ENCODE assay signal across 12 mouse cellular contexts in the genomic region with DNA sequence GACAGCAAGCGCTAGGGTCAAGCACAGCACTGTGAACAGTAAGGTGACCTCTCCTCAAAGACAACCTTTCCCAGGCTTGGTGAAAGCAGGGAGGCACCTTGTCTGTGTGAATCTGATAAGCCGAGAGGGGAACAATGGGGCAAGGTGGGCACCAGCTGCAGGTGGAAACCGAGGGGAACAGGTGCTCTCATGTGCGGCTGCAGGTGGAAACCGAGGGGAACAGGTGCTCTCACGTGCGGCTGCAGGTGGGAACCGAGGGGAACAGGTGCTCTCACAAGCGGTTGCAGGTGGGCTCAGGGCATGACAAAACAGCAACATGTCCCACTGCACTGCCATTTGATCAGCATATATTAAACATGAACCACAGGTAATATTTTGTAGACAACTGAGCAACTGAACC. TPM values are rescaled to one million over a fixed set of nuclear protein-coding genes. Genes with fewer than 3 reads are reported as not detected.
DNase-seq lines count a peak whose midpoint lies in the region; ATAC-seq and TF ChIP-seq lines count a peak whose summit lies in the region.
"Had no signal": no experiment of that assay in that cellular context is flagged by ENCODE, and none has a peak within 500 bp of the region (broad histone marks: within the 10 kb centered on the region; RNA-seq: fewer than 3 reads in every experiment).

No protein-coding gene starts in this region.

- no peak for DNase-seq in heart, postnatal 4 days
- DNase-seq in CH12.LX (ENCODE audit: extremely low read depth): no peak
- no peak for DNase-seq in forebrain, embryonic 11.5 days (ENCODE audit: low spot score)
- no peak for DNase-seq in cerebellum, adult 2 months
- DNase-seq in cerebellum, postnatal 4 days (ENCODE audit: low spot score in 2 of 2): no peak
- no peak for DNase-seq in retina, postnatal 1 day

- no peak overlapping the region for H3K9ac ChIP-seq in heart, embryonic 15.5 days
- peak overlapping the region; percentile 96 for H3K9ac ChIP-seq in CH12.LX (ENCODE audit: insufficient read depth, low read depth)
- no peak overlapping the region; the same call in 1 of the 2 replicates for H3K9ac ChIP-seq in forebrain, embryonic 11.5 days (ENCODE audit: low read length)
- H3K9ac ChIP-seq in liver, embryonic 12.5 days: peak overlapping the region; percentile 85
- H3K9ac ChIP-seq: neural tube, embryonic 12.5 days had no signal

- no peak for TF ChIP-seq RAD21 in CH12.LX (IDR thresholded peaks at IDR 0.05; ENCODE audit: low read depth, low read length)

- H3K79me2 ChIP-seq in CH12.LX (replicated peaks; ENCODE audit: control insufficient read depth, extremely low read depth, insufficient read depth, poor library complexity, severe bottlenecking): peaks cover 93% of the 10 kb centered on the region

- WGBS in heart, embryonic 15.5 days: 86% methylated on average over 9 of the region's 9 CpGs
- WGBS in forebrain, embryonic 11.5 days: 79% methylated on average over 9 of the region's 9 CpGs
- WGBS in liver, embryonic 12.5 days (ENCODE audit: insufficient replicate concordance): 71% methylated on average over 9 of the region's 9 CpGs
- 85% methylated on average over 9 of the region's 9 CpGs for WGBS in cerebellum, adult 2 months

- H3K4me2 ChIP-seq in heart, embryonic 15.5 days: no peak overlapping the region
- H3K4me2 ChIP-seq in CH12.LX (ENCODE audit: insufficient read depth, low read depth, poor library complexity, severe bottlenecking): peak overlapping the region; percentile 78
- H3K4me2 ChIP-seq in forebrain, embryonic 11.5 days (ENCODE audit: low read depth, low read length, severe bottlenecking): no peak overlapping the region; the same call in 1 of the 2 replicates
- peak overlapping the region; percentile 75 for H3K4me2 ChIP-seq in liver, embryonic 12.5 days

- H3K27me3 ChIP-seq in heart, embryonic 15.5 days: no peaks in the 10 kb centered on the region
- no peaks in the 10 kb centered on the region for H3K27me3 ChIP-seq in CH12.LX (replicated peaks)
- no peaks in the 10 kb centered on the region for H3K27me3 ChIP-seq in forebrain, embryonic 11.5 days (ENCODE audit: control insufficient read depth, insufficient read depth, low read length)
- H3K27me3 ChIP-seq in liver, embryonic 12.5 days (replicated peaks): no peaks in the 10 kb centered on the region
- H3K27me3 ChIP-seq in cerebellum, adult 2 months (ENCODE audit: control insufficient read depth, insufficient read depth, low read length): no peaks in the 10 kb centered on the region
- H3K27me3 ChIP-seq: neural tube, embryonic 12.5 days had no signal

- 0 out of 2 replicates have a peak overlapping the region, but pooled peaks have one; percentile 84 for H3K27ac ChIP-seq in heart, embryonic 15.5 days
- H3K27ac ChIP-seq in CH12.LX (ENCODE audit: insufficient read depth, low read depth): peak overlapping the region; percentile 99
- 0 out of 2 replicates have a peak overlapping the region, but pooled peaks have one; percentile 73 for H3K27ac ChIP-seq in forebrain, embryonic 11.5 days (ENCODE audit: low read depth, low read length)
- H3K27ac ChIP-seq in liver, embryonic 12.5 days: peak overlapping the region; percentile 100
- H3K27ac ChIP-seq in cerebellum, adult 2 months (ENCODE audit: insufficient read depth, low read length): no peak overlapping the region

- no peaks in the 10 kb centered on the region for H3K36me3 ChIP-seq in heart, embryonic 15.5 days
- H3K36me3 ChIP-seq in CH12.LX (replicated peaks in 1 of 2; ENCODE audit: control insufficient read depth in 1 of 2, insufficient read depth in 1 of 2, low read length in 1 of 2): peaks cover 73 to 91% of the 10 kb centered on the region in 2 experiments
- H3K36me3 ChIP-seq in forebrain, embryonic 11.5 days (ENCODE audit: control insufficient read depth, insufficient read depth, low read length): no peaks in the 10 kb centered on the region
- peaks cover 80% of the 10 kb centered on the region for H3K36me3 ChIP-seq in liver, embryonic 12.5 days
- H3K36me3 ChIP-seq: neural tube, embryonic 12.5 days had no signal

- TF ChIP-seq EP300 in CH12.LX (IDR thresholded peaks at IDR 0.05; ENCODE audit: low read length): no peak

- H3K4me1 ChIP-seq in heart, embryonic 15.5 days (replicated peaks): peaks cover 54% of the 10 kb centered on the region
- H3K4me1 ChIP-seq in CH12.LX (ENCODE audit: control insufficient read depth in 1 of 2, insufficient read depth in 2 of 2): peaks cover 26 to 84% of the 10 kb centered on the region in 2 experiments
- peaks cover 22% of the 10 kb centered on the region for H3K4me1 ChIP-seq in forebrain, embryonic 11.5 days (replicated peaks; ENCODE audit: control insufficient read depth, insufficient read depth, low read length)
- peaks cover 80% of the 10 kb centered on the region for H3K4me1 ChIP-seq in liver, embryonic 12.5 days
- H3K4me1 ChIP-seq in cerebellum, adult 2 months (ENCODE audit: control insufficient read depth, insufficient read depth, low read length): peaks cover 64% of the 10 kb centered on the region

- no peak for TF ChIP-seq CTCF in CH12.LX (conservative IDR thresholded peaks at IDR 0.05 in 1 of 2, IDR thresholded peaks at IDR 0.05 in 1 of 2; ENCODE audit: low read depth in 2 of 2, low read length in 2 of 2)
- no peak for TF ChIP-seq CTCF in cerebellum, adult 2 months (IDR thresholded peaks at IDR 0.05; ENCODE audit: borderline replicate concordance, insufficient read depth, low read depth, low read length)

- no peak overlapping the region for H3K4me3 ChIP-seq in heart, embryonic 15.5 days
- peak overlapping the region; percentile 12 to 55 (median 48) for H3K4me3 ChIP-seq in CH12.LX (replicated peaks in 1 of 3; ENCODE audit: low read depth in 2 of 3, low read length in 2 of 3, poor library complexity in 1 of 3)
- no peak overlapping the region for H3K4me3 ChIP-seq in forebrain, embryonic 11.5 days (ENCODE audit: low read depth, low read length)
- no peak overlapping the region for H3K4me3 ChIP-seq in liver, embryonic 12.5 days
- H3K4me3 ChIP-seq in cerebellum, adult 2 months (replicated peaks; ENCODE audit: insufficient read depth, low read depth, low read length): no peak overlapping the region
- H3K4me3 ChIP-seq: neural tube, embryonic 12.5 days had no signal

- H3K9me3 ChIP-seq in heart, embryonic 15.5 days (replicated peaks): no peaks in the 10 kb centered on the region
- no peaks in the 10 kb centered on the region for H3K9me3 ChIP-seq in CH12.LX (replicated peaks; ENCODE audit: low read length)
- no peaks in the 10 kb centered on the region for H3K9me3 ChIP-seq in forebrain, embryonic 11.5 days (ENCODE audit: control insufficient read depth, low read length)
- no peaks in the 10 kb centered on the region for H3K9me3 ChIP-seq in liver, embryonic 12.5 days (replicated peaks)
- H3K9me3 ChIP-seq: neural tube, embryonic 12.5 days had no signal

- no peak for ATAC-seq in heart, embryonic 15.5 days (replicated peaks; ENCODE audit: insufficient number of reproducible peaks, insufficient read depth, low FRiP score, low read depth)
- ATAC-seq in forebrain, embryonic 11.5 days (replicated peaks; ENCODE audit: low FRiP score): no peak
- no peak for ATAC-seq in liver, embryonic 12.5 days

- no peak; the same call in 1 of the 2 replicates for TF ChIP-seq POLR2A in CH12.LX (IDR thresholded peaks at IDR 0.05; ENCODE audit: low read depth, low read length)
- no peak for TF ChIP-seq POLR2A in cerebellum, adult 2 months (IDR thresholded peaks at IDR 0.05; ENCODE audit: borderline replicate concordance, insufficient read depth, low read length)

- in situ Hi-C loops in CH12.LX (cut with MboI; ENCODE audit: low pct_ligation_motif_present, low pct_unique_long_range_greater_than_20kb, low sequenced_read_pairs): no loop called here

- dilution Hi-C loops in CH12.LX (cut with MboI; ENCODE audit: extremely low pct_ligation_motif_present, extremely low pct_unique_long_range_greater_than_20kb, low sequenced_read_pairs): no loop called here

TF ChIP-seq in CH12.LX, 34 proteins besides CTCF, POLR2A, EP300 and RAD21 (continues in another document):
- TF ChIP-seq CHD1 (IDR thresholded peaks at IDR 0.05; ENCODE audit: low read depth, low read length): 0 out of 2 replicates have a peak, but pooled peaks have one; percentile 54
- TF ChIP-seq ETS1 (conservative IDR thresholded peaks at IDR 0.05; ENCODE audit: low read depth, low read length): no peak
- TF ChIP-seq POLR2AphosphoS2 (IDR thresholded peaks at IDR 0.05; ENCODE audit: low read depth, low read length): 0 out of 2 replicates have a peak, but pooled peaks have one; percentile 55
- no peak for TF ChIP-seq JUN (IDR thresholded peaks at IDR 0.05; ENCODE audit: insufficient read depth, low read depth, low read length)
- TF ChIP-seq BHLHE40 (IDR thresholded peaks at IDR 0.05; ENCODE audit: low read depth, low read length): peak; percentile 71

RNA-seq across cellular contexts. Expression of gene Slc7a5, which starts 10.3 kb away (rescaled TPM):
- 12.0 and 17.4 TPM in 2 replicates for polyA plus RNA-seq in heart, embryonic 15.5 days (2015; fragmentation: Nextera tagmentation; extraction: Ambion mirVana)
- 10 to 100 TPM; 21.5 to 24.5 TPM for total RNA-seq in heart, postnatal 4 days (2021)
- 156 and 207 TPM in 2 replicates for total RNA-seq in CH12.LX (2012; rRNA removed)
- total RNA-seq in CH12.LX (2014; rRNA removed): 110 and 119 TPM in 2 replicates
- 235 and 291 TPM in 2 replicates for polyA plus RNA-seq in CH12.LX (2012; ENCODE audit: insufficient read length, low read depth)
- polyA plus RNA-seq in forebrain, embryonic 11.5 days (2014; fragmentation: Nextera tagmentation; extraction: Ambion mirVana): 37.1 and 43.0 TPM in 2 replicates
- polyA plus RNA-seq in liver, embryonic 12.5 days (2016; fragmentation: Nextera tagmentation; extraction: Ambion mirVana): 52.6 and 58.9 TPM in 2 replicates
- 70.7 and 78.0 TPM in 2 replicates for polyA plus RNA-seq in cerebellum, adult 2 months (2012; rRNA removed)

RNA-seq across cellular contexts. Expression of gene Car5a, which starts 47.5 kb away (rescaled TPM):
- not detected in 2 replicates for polyA plus RNA-seq in heart, embryonic 15.5 days (2015; fragmentation: Nextera tagmentation; extraction: Ambion mirVana)
- total RNA-seq in heart, postnatal 4 days (2021): not detected
- total RNA-seq in CH12.LX (2012; rRNA removed) (3.1 and 9.7 TPM in 2 replicates), CH12.LX (2014; rRNA removed) (not detected in 2 replicates)
- polyA plus RNA-seq in CH12.LX (2012; ENCODE audit: insufficient read length, low read depth): 0.90 and 1.6 TPM in 2 replicates
- not detected in 2 replicates for polyA plus RNA-seq in forebrain, embryonic 11.5 days (2014; fragmentation: Nextera tagmentation; extraction: Ambion mirVana)
- 0.69 and 0.85 TPM in 2 replicates for polyA plus RNA-seq in liver, embryonic 12.5 days (2016; fragmentation: Nextera tagmentation; extraction: Ambion mirVana)
- polyA plus RNA-seq in cerebellum, adult 2 months (2012; rRNA removed): 0.44 and 0.59 TPM in 2 replicates
- total RNA-seq: hematopoietic stem cell, adult 5-6 weeks; left cerebral cortex, postnatal 25 days had no signal
- polyA plus RNA-seq: testis, adult 2 months had no signal

RNA-seq across cellular contexts. Expression of gene Banp, which starts 52.3 kb away (rescaled TPM):
- 25.3 and 29.2 TPM in 2 replicates for polyA plus RNA-seq in heart, embryonic 15.5 days (2015; fragmentation: Nextera tagmentation; extraction: Ambion mirVana)
- total RNA-seq in heart, postnatal 4 days (2021): 10 to 100 TPM in 1 of 2 experiments, 1 to 10 TPM in 1; 9.1 to 10.3 TPM
- 29.1 and 34.2 TPM in 2 replicates for total RNA-seq in CH12.LX (2012; rRNA removed)
- 20.9 and 25.7 TPM in 2 replicates for total RNA-seq in CH12.LX (2014; rRNA removed)
- 13.2 and 14.9 TPM in 2 replicates for polyA plus RNA-seq in CH12.LX (2012; ENCODE audit: insufficient read length, low read depth)
- polyA plus RNA-seq in forebrain, embryonic 11.5 days (2014; fragmentation: Nextera tagmentation; extraction: Ambion mirVana): 53.1 and 60.9 TPM in 2 replicates
- polyA plus RNA-seq in liver, embryonic 12.5 days (2016; fragmentation: Nextera tagmentation; extraction: Ambion mirVana): 22.4 and 25.4 TPM in 2 replicates
- 64.3 and 67.1 TPM in 2 replicates for polyA plus RNA-seq in cerebellum, adult 2 months (2012; rRNA removed)

Comparison
In these comparisons a context has a peak if more than half of its experiments do, and no peak if none do; other contexts are left out.
1. H3K4me2 ChIP-seq: peak in CH12.LX (single experiment) and liver, embryonic 12.5 days (single experiment); none in heart, embryonic 15.5 days (single experiment) and forebrain, embryonic 11.5 days (single experiment).
2. H3K4me3 ChIP-seq: peak in CH12.LX (3 of 3); none in heart, embryonic 15.5 days (single experiment), forebrain, embryonic 11.5 days (single experiment), liver, embryonic 12.5 days (single experiment) and cerebellum, adult 2 months (single experiment).
3. H3K9ac ChIP-seq: peak in CH12.LX (single experiment) and liver, embryonic 12.5 days (single experiment); none in heart, embryonic 15.5 days (single experiment) and forebrain, embryonic 11.5 days (single experiment).